Mouse (Mus musculus): ENCODE measurements around the gene Gpr160.

The Gpr160 gene

GRCm38 (mm10) chr3:30899407-30899806 is 43.7 kb downstream of the Gpr160 start:
- DNase-seq (ENCODE audit: low read depth, low spot score), result no peak

GRCm38 (mm10) chr3:30904658-30905057 is 48.9 kb downstream of the Gpr160 start:
- no peak for DNase-seq (ENCODE audit: low read depth, low spot score)

GRCm38 (mm10) chr3:30917160-30917559 is 61.4 kb downstream of the Gpr160 start:
- no peak for DNase-seq (ENCODE audit: low read depth, low spot score)

DNA sequence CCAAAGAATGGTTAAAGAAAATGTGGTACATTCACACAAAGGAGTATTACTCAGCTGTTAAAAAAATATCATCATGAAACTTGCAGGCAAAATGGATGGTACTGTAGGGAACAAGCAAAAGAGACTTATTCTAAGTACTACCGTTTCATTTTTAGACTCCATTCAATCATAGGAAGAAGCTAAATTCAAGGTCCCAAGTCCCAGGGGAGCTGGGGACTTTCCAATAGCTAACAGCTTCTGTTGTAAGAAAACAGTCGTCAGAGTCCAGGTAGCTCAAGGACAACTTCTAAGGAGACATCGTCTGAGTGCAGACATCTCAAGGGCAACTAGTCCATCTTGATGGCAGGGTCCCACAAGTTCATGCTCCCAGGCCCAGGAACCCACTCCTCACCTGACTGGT is 71.9 kb downstream of the Gpr160 start:
- DNase-seq (ENCODE audit: low read depth, low spot score), result no peak

- DNase-seq (ENCODE audit: low read depth, low spot score), result no peak
Observed at GRCm38 (mm10) chr3:30929828-30930227, 74.1 kb downstream of the Gpr160 start.

DNA sequence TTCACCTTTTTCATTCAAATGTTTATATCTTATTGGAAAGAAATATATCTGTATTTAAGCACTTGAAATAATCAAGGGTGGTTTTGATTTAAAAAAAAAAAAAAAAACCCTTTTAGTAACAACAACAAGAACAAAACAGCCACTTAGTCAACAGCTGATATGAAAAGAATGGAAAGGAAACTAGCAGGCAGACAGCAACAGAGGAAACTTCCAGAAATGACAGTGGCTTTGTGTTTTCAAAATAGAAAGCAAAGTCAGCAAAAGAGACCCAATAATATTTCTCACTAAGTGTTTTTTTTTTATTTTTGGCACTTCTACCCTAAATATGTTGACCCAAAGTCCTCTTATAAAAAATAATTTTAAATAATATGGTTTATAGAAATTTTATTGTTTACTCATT is 78.6 kb downstream of the Gpr160 start:
- no peak for DNase-seq (ENCODE audit: low read depth, low spot score)
